Mouse (Mus musculus) forebrain, embryonic 15.5 days (tissue): Measurements from ENCODE around the gene Gpank1. TPM values are rescaled to one million over a fixed set of nuclear protein-coding genes. Genes with fewer than 3 reads are reported as not detected.

Source experiments
- ATAC-seq: fragments of 200-750 bp; cut with Nextera tagmentation; replicated peaks from 2 replicates; pipeline ENCODE4 v1.8.0; 2017; ENCODE audit warnings: mild to moderate bottlenecking, moderate TSS enrichment, moderate library complexity
- H3K27ac ChIP-seq: fragments of 300-500 bp; sonication (generic); replicated peaks from 2 replicates; pipeline ENCODE4 v1.5.1; 2015; ENCODE audit warnings: mild to moderate bottlenecking, inconsistent platforms
- H3K27me3 ChIP-seq: fragments of 300-500 bp; sonication (generic); 2 replicates; pipeline ENCODE4 v1.6.1; 2015; ENCODE audit warnings: inconsistent platforms
- H3K36me3 ChIP-seq: fragments of 300-500 bp; sonication (generic); 2 replicates; pipeline ENCODE4 v1.6.1; 2015; ENCODE audit warnings: mild to moderate bottlenecking, inconsistent platforms
- H3K4me1 ChIP-seq: fragments of 300-500 bp; sonication (generic); 2 replicates; pipeline ENCODE4 v1.6.1; 2015; ENCODE audit warnings: inconsistent platforms
- H3K4me2 ChIP-seq: fragments of 300-500 bp; sonication (generic); replicated peaks from 2 replicates; pipeline ENCODE4 v1.6.1; 2015; ENCODE audit warnings: mild to moderate bottlenecking, inconsistent platforms
- H3K4me3 ChIP-seq: fragments of 300-500 bp; sonication (generic); 2 replicates; pipeline ENCODE4 v1.5.1; 2015; ENCODE audit warnings: mild to moderate bottlenecking, inconsistent platforms
- H3K9ac ChIP-seq: fragments of 300-500 bp; sonication (generic); replicated peaks from 2 replicates; pipeline ENCODE4 v1.6.1; 2015; ENCODE audit warnings: mild to moderate bottlenecking, inconsistent platforms
- H3K9me3 ChIP-seq: fragments of 300-500 bp; sonication (generic); 2 replicates; pipeline ENCODE4 v1.6.1; 2016; ENCODE audit warnings: inconsistent platforms
- WGBS: fragments of 180-500 bp; shearing (Covaris S2); methylation state at CpG from one replicate; pipeline ENCODE4 v1.1.7; 2015; ENCODE audit warnings: mixed read lengths; 5-methylcytosine and 5-hydroxymethylcytosine counted together
- polyA plus RNA-seq: library from polyadenylated mRNA; unstranded; fragments of >200 nt; fragmentation: Nextera tagmentation; extraction: Ambion mirVana; gene quantifications from 2 replicates; pipeline ENCODE4 v1.2.1, GENCODE M21; 2015

Gene Gpank1
- polyA plus RNA-seq, 1 experiment from 2014 or later = 29.3 TPM

DNA sequence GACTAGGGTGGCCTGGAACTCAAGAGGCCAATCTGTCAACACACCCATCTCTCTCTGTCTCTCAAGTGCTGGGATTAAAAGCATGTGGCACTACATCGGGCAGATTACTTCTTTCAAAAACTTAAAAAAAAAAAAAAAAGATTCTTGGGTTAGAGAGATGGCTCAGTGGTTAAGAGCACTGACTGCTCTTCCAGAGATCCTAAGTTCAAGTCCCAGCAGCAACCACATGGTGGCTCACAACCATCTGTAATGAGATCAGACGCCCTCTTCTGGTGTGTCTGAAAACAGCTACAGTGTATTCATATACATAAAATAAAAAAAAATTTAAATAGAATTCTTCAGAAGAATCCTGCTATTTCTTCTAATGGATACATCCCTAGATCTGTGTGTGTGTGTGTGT lies 33.1 kb upstream of the Gpank1 start:
- Histone ChIP-seq H3K4me2 (no peak overlapping the region), H3K9ac (no peak overlapping the region), H3K9me3 (no peaks in the 10 kb centered on the region), H3K27me3 (no peaks in the 10 kb centered on the region), H3K27ac (peak overlapping the region; percentile 55), H3K36me3 (peaks cover 14% of the 10 kb centered on the region), H3K4me1 (peaks cover 19% of the 10 kb centered on the region), H3K4me3 (no peak overlapping the region)
- ATAC-seq = no peak
- WGBS = 39% methylated on average over 2 of the region's 2 CpGs

DNA sequence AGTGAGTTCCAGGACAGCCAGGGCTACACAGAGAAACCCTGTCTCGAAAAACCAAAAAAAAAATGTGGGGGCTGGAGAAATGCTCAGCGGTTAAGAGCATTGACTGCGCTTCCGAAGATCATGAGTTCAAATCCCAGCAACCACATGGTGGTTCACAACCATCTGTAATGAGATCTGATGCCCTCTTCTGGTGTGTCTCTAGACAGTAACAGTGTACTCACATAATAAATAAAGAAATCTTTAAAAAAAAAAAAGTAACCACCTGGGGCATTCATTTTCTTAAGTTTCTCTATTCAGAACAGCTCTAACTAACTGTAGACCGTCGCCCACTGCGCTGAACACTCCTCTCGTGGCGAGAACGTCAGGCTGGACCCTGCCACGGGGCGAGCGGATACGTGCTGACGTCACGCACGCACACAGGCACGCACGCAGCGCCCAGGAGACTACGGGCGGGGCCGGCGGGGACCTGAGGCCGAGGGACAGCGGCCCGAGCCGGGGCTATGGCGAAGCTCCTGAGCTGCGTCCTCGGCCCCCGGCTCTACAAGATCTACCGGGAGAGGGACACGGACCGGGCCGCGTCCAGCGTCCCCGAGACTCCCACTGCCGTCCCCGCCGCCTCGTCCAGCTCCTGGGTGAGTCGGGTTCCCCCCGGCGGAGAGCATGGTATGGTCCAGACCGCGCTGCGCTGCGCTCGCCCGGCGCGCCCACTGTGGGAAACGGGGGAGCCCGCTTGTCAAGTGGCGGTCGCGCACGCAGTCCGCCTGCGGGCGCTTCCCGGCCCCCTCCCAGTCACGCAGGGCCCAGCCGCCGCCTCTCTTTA lies 32.2 kb upstream of the Gpank1 start, which contains the start of gene Abhd16a:
Gene Abhd16a (plus strand): TSS at position 439 of the 820 bp plus-strand sequence.
- H3K4me2 ChIP-seq = peak within 1 kb of the TSS; percentile 64
- peaks cover 19% of the 10 kb centered on the region for H3K4me1 ChIP-seq
- peak within 1 kb of the TSS; percentile 73 for H3K9ac ChIP-seq
- H3K9me3 ChIP-seq = no peaks in the 10 kb centered on the region
- no peaks in the 10 kb centered on the region for H3K27me3 ChIP-seq
- 3% methylated on average over 67 of the region's 67 CpGs for WGBS
- H3K27ac ChIP-seq = peak within 1 kb of the TSS; percentile 98
- peaks cover 21% of the 10 kb centered on the region for H3K36me3 ChIP-seq
- peak within 1 kb of the TSS; percentile 58 for H3K4me3 ChIP-seq
- peak; percentile 97 for ATAC-seq

DNA sequence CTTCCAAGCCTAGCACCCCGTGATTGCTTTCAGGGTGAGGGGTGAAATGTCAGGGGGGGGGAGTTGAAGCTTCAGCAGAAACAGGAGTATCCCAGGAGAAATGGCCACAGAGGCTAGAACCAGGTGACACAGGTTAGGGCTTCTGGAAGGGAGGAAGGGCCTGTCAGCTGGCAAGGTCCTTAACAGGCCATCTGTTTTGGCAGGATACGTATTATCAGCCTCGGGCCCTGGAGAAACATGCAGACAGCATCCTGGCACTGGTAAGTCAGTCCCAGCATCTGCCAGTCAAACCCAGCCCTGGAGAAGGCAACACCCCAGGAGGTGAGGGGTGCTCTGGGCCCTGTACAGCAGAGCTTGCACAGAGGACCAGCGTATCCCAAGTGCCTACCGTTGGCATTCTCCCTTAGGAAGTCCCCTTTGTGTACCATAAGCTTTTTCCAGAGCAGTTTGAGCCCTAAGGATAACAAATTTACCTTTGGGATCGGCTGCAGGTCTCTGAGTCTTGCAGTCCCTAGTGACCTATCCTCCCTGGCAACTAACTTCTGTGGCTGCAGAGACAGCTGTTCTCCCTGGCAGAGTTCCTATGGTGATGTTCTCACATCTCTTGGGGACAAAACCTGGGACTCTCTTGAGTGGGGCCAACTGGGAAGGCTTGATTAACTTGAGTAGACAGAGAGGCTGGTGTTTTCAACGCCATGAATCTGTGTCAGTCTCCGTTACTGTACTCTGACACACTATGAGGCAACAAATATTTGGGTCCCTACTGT lies 30.9 kb upstream of the Gpank1 start:
- H3K27me3 ChIP-seq = no peaks in the 10 kb centered on the region
- peak overlapping the region; percentile 64 for H3K4me2 ChIP-seq
- H3K9me3 ChIP-seq = no peaks in the 10 kb centered on the region
- H3K4me3 ChIP-seq = peak overlapping the region; percentile 58
- peak; percentile 41 for ATAC-seq
- H3K9ac ChIP-seq = peak overlapping the region; percentile 73
- H3K36me3 ChIP-seq = peaks cover 32% of the 10 kb centered on the region
- peaks cover 19% of the 10 kb centered on the region for H3K4me1 ChIP-seq
- H3K27ac ChIP-seq = peak overlapping the region; percentile 98
- 46% methylated on average over 8 of the region's 8 CpGs for WGBS

DNA sequence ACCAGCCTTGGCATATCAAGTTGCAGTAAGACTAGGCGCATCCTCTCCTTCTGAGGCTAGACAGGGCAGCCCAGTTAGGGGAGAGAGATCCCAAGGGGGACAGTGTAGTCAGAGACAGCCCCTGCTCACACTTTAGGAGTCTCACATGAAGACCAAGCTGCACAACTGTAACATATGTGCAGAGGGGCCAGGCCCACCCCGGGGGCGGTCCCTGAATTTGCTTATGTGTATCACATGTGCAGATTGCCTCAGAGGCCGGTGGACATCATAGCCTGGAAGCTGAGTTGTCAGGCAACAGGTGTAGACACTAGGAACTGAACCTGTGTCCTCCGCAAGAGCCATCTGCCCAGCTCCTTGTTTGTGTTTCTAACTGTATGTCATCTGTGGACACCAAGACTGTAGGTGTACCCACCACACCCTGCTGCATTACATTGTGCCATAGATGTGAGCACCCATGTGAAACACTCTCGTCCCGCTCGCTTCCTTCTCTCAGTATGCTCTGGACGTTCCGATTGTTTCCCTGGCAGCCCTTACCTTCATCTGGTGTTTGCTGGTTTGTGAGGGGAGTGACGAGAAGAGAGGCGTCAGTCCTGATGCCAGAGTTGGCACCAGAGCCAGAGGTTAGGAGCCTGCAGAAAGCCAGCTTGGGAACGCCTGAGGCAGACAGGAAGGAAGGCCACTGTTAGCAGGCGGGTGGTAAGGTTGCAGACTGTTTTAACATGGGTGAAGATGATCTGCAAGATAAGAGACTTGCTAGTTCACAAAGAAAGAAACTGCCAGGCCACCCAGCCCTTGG lies 28.7 kb upstream of the Gpank1 start:
- no peaks in the 10 kb centered on the region for H3K27me3 ChIP-seq
- no peak for ATAC-seq
- H3K27ac ChIP-seq = no peak overlapping the region
- no peak overlapping the region for H3K4me2 ChIP-seq
- peaks cover 53% of the 10 kb centered on the region for H3K36me3 ChIP-seq
- H3K9ac ChIP-seq = no peak overlapping the region
- H3K4me1 ChIP-seq = peaks cover 19% of the 10 kb centered on the region
- WGBS = 88% methylated on average over 14 of the region's 14 CpGs
- no peaks in the 10 kb centered on the region for H3K9me3 ChIP-seq
- no peak overlapping the region for H3K4me3 ChIP-seq

DNA sequence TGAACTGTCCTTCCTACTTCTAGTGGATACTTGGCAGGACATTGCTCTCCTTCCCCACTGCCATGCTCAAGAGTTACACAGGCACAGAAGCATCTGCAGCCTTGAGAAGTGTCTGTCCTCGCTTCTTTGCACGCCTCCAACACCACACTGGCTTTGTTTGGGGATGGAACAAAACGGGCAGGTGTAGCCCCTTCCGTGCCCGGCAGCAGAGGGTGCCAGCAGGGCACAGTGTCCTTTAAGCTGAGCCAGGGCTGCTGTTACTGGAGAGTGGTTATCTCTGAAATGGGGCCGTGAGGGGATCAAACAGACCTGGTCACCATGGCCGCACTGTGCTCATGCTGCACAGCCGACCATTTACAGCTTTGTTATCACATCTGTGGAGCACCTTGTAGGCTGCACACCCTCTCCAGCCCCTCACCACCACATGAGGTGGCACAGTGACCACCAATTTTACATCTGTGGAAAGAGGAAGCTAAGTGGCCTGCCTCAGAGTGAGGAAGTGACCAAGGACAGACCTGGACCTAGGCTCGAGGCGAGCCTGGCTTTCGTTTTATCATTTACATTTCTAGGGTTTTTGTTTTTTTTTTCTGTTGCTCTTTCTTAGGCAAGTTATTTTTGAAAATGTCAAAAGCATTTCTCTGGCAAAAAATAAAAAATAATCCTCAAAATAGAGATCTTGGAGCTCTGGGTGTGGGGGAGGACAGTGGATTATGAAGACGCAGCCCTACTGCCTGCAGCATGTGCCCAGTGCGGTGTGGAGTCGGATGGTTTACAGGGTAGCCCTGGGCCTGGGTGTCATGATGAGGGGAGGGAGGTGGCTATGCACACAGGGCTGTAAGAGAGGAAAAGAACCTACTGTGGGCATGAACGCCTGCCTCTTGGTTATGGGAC lies 26.5 kb upstream of the Gpank1 start:
- Histone ChIP-seq H3K9ac (no peak overlapping the region), H3K4me3 (no peak overlapping the region), H3K27me3 (no peaks in the 10 kb centered on the region), H3K4me1 (peaks cover 17% of the 10 kb centered on the region), H3K4me2 (no peak overlapping the region), H3K9me3 (no peaks in the 10 kb centered on the region), H3K27ac (no peak overlapping the region), H3K36me3 (peaks cover 71% of the 10 kb centered on the region)
- 89% methylated on average over 15 of the region's 15 CpGs for WGBS
- no peak for ATAC-seq

DNA sequence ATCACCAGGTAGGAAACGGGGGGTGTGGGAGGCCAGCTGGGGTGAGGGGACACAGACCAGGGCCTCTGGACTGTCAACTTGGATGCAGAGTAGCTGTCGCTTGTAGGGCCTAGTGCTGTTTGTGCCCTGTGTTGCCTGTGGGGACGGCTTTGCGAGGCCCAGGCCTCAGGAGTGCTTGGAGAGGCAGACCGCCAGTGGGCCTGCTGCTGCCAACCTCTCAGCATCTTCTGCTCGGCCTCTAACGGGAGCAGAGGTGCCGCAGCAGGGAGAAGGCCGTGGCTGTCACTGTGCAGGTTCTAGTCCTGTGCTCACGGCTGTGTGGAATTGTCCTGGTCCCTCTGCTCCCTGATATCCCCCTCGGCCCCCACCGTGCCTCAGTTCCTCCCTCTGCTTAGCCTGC lies 24.7 kb upstream of the Gpank1 start:
- H3K4me2 ChIP-seq = no peak overlapping the region
- no peaks in the 10 kb centered on the region for H3K9me3 ChIP-seq
- no peak for ATAC-seq
- H3K27ac ChIP-seq = no peak overlapping the region
- WGBS = 83% methylated on average over 12 of the region's 12 CpGs
- H3K4me1 ChIP-seq = no peaks in the 10 kb centered on the region; the same call in 1 of the 2 replicates
- no peak overlapping the region for H3K9ac ChIP-seq
- no peaks in the 10 kb centered on the region for H3K27me3 ChIP-seq
- H3K4me3 ChIP-seq = no peak overlapping the region
- H3K36me3 ChIP-seq = peaks cover 88% of the 10 kb centered on the region

DNA sequence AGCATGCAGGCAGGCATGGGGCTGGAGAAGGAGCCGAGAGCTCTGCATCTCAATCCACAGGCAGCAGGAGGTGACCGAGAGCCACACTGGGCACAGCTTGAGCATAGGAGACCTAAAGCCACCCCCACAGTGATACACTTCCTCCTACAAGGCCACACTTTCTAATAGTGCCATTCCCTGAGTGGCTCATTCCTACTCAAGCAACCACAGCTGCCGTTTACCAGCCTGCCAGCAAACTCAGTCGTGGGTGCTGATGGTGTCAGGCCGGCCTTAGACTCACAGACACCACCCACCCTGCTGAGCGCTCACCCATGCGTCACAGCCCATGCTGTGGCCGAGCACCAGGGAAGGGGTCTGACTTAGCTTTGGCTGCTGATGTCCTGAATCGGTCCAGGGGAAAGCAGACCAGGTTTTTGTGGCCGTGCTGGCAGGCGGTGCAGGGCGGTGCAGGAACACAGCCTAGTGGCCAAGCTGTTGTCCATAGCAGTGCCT lies 24.0 kb upstream of the Gpank1 start:
- WGBS = 79% methylated on average over 12 of the region's 12 CpGs
- Histone ChIP-seq H3K4me2 (no peak overlapping the region), H3K27ac (no peak overlapping the region), H3K9me3 (no peaks in the 10 kb centered on the region), H3K36me3 (peaks cover 91% of the 10 kb centered on the region), H3K27me3 (no peaks in the 10 kb centered on the region), H3K9ac (no peak overlapping the region), H3K4me1 (no peaks in the 10 kb centered on the region; the same call in 1 of the 2 replicates), H3K4me3 (no peak overlapping the region)
- no peak for ATAC-seq

DNA sequence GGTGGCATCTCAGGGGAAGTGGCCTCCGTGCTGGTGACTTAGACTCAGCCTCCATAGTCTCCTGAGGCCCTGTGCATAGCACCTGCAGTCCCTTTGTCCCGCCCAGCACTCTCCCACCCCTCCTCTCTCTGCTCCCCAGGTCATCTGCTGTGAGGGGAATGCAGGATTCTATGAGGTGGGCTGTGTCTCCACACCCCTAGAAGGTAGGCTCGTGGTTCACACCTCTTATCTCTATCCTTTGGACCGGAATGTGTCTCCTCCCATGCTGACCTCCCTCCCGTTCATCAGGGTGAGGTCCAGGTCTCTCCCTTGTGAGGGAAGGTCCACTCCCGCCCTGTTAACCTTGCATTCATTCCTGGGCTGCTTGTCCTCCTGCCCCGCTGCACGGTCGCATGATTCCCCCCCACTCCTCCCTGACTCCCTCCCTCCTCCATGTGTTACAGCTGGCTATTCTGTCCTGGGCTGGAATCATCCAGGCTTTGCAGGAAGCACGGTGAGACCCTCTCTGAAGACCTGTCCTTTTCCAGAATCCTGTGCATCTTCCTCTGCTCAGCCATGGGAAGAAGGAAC lies 21.0 kb upstream of the Gpank1 start:
- H3K36me3 ChIP-seq = peaks cover 78% of the 10 kb centered on the region

DNA sequence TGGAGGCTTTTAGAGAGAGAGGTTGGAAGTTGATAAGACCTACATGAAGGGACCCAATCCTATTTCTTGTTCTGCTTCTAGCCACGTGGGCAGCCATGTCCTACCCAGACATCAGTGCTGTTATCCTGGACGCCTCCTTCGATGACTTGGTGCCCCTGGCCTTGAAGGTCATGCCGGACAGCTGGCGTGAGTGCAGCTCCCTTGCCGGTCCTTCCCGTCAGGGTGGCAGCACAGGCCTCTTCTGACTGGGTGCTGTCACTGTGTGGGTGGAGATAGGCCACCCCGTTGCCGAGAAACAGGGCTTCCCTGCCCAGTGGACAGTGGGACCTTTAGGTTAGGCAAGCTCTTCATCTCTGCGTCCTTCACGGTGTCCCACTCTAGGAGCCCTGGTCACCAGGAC lies 20.1 kb upstream of the Gpank1 start:
- 93% methylated on average over 11 of the region's 11 CpGs for WGBS
- Histone ChIP-seq H3K4me3 (no peak overlapping the region), H3K36me3 (peaks cover 71% of the 10 kb centered on the region), H3K27ac (no peak overlapping the region), H3K9ac (no peak overlapping the region), H3K4me1 (peaks cover 4% of the 10 kb centered on the region), H3K4me2 (no peak overlapping the region), H3K9me3 (no peaks in the 10 kb centered on the region), H3K27me3 (no peaks in the 10 kb centered on the region)
- no peak for ATAC-seq

More for the DNA sequence above, 21.0 kb upstream of the Gpank1 start:
- Histone ChIP-seq H3K4me1 (no peaks in the 10 kb centered on the region), H3K27ac (no peak overlapping the region), H3K27me3 (no peaks in the 10 kb centered on the region), H3K4me2 (no peak overlapping the region), H3K9ac (no peak overlapping the region), H3K4me3 (no peak overlapping the region), H3K9me3 (no peaks in the 10 kb centered on the region)
- no peak for ATAC-seq
- WGBS = 75% methylated on average over 10 of the region's 10 CpGs

DNA sequence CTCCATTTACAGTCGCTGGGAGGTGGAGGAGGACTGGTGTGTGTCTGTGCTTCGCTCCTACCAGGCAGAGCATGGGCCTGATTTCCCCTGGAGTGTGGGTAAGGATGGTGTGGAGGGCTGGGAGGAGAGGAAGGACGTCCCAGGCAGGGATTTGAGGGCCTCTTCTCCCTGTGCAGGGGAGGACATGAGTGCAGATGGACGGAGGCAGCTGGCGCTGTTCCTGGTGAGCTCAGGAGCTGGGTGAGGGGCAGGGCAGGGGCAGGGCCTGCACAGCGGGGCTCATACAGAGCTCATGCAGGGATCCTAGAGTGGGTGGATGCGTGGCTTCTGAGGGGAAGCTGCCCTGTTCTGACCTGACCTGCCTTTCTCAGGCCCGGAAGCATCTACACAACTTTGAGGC lies 19.0 kb upstream of the Gpank1 start:
- Histone ChIP-seq H3K9me3 (no peaks in the 10 kb centered on the region), H3K27me3 (no peaks in the 10 kb centered on the region), H3K4me1 (peaks cover 6% of the 10 kb centered on the region), H3K4me3 (no peak overlapping the region), H3K27ac (no peak overlapping the region), H3K36me3 (peaks cover 59% of the 10 kb centered on the region), H3K9ac (no peak overlapping the region), H3K4me2 (no peak overlapping the region)
- ATAC-seq = no peak
- 76% methylated on average over 7 of the region's 8 CpGs for WGBS

DNA sequence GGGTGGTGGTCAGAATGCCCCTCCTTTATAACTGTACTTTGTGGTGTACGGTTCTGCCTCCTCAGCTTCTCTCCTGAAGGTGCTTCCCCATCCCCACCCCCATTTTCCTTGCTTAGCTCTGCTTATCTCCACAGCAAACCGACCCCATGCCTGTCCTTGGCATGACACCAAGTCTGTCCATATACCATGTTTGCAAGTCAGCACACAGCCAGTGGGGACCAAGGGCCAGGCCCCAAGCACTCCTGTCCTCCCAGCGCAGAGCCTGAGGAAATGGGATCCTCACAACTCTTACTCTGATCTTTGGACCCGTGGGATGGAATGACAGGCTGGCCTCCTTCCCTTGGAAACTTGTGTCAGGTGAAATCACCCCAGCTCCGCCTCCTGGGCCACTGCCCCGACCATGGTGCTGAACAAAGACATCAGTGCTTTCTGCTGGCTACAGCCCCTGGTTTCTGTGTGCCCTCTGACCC lies 18.0 kb upstream of the Gpank1 start:
- H3K9me3 ChIP-seq = no peaks in the 10 kb centered on the region
- no peak overlapping the region for H3K4me2 ChIP-seq
- H3K9ac ChIP-seq = no peak overlapping the region
- H3K27me3 ChIP-seq = no peaks in the 10 kb centered on the region
- ATAC-seq = no peak
- H3K36me3 ChIP-seq = peaks cover 51% of the 10 kb centered on the region
- H3K27ac ChIP-seq = no peak overlapping the region
- no peak overlapping the region for H3K4me3 ChIP-seq
- 75% methylated on average over 6 of the region's 6 CpGs for WGBS
- H3K4me1 ChIP-seq = peaks cover 6% of the 10 kb centered on the region
